Mouse (Mus musculus) MEL (cell line): ENCODE results near the gene Denr. TPM values are rescaled to one million over a fixed set of nuclear protein-coding genes. Genes with fewer than 3 reads are reported as not detected.

Experiments used
- DNase-seq: peaks from one replicate; pipeline ENCODE4 v3.0.0; 2011; ENCODE audit warnings: low read depth, low spot score
- H3K27ac ChIP-seq: 2 replicates; pipeline ENCODE4 v1.5.1; 2012; ENCODE audit warnings: low read depth, mild to moderate bottlenecking, control low read depth, low read length, moderate library complexity; ENCODE audit not compliant: control insufficient read depth
- H3K27me3 ChIP-seq, 2 experiments: fragments of 150-350 bp in 1 of 2; sonication (generic) in 1 of 2; 2 replicates each; pipeline ENCODE4 v1.6.1; 2012; ENCODE audit warnings: low read length in 2 of 2, mild to moderate bottlenecking in 2 of 2, improper control_type of control experiment in 1 of 2, moderate library complexity in 1 of 2; ENCODE audit not compliant: insufficient read depth in 2 of 2, control insufficient read depth in 1 of 2
- H3K36me3 ChIP-seq, 2 experiments: 2 replicates each; pipeline ENCODE4 v1.6.1; 2012 to 2014; ENCODE audit warnings: low read length in 2 of 2, improper control_type of control experiment in 1 of 2, inconsistent platforms in 1 of 2, mild to moderate bottlenecking in 1 of 2; ENCODE audit not compliant: insufficient read depth in 2 of 2, control insufficient read depth in 1 of 2
- H3K4me1 ChIP-seq, 2 experiments: fragments of 150-350 bp in 1 of 2; sonication (generic) in 1 of 2; 2 replicates each; pipeline ENCODE4 v1.6.1; 2012; ENCODE audit warnings: low read length in 2 of 2, improper control_type of control experiment in 1 of 2, mild to moderate bottlenecking in 1 of 2; ENCODE audit not compliant: insufficient read depth in 2 of 2, control insufficient read depth in 1 of 2
- H3K4me3 ChIP-seq, 2 experiments: fragments of 150-350 bp in 1 of 2; sonication (generic) in 1 of 2; 2 replicates each; pipeline ENCODE4 v1.5.1; 2012; ENCODE audit warnings: low read depth in 2 of 2, low read length in 2 of 2, mild to moderate bottlenecking in 2 of 2, moderate library complexity in 2 of 2, control low read depth in 1 of 2, improper control_type of control experiment in 1 of 2; ENCODE audit not compliant: control insufficient read depth in 1 of 2, insufficient read depth in 1 of 2
- H3K79me2 ChIP-seq: 2 replicates; pipeline ENCODE4 v1.6.1; 2012; ENCODE audit warnings: mild to moderate bottlenecking, low read length, moderate library complexity; ENCODE audit not compliant: control insufficient read depth, poor library complexity, insufficient read depth
- H3K9ac ChIP-seq: 2 replicates; pipeline ENCODE4 v1.6.1; 2012; ENCODE audit warnings: low read depth, mild to moderate bottlenecking, control low read depth, low read length, moderate library complexity; ENCODE audit not compliant: control insufficient read depth, poor library complexity, severe bottlenecking
- H3K9me3 ChIP-seq: fragments of 150-350 bp; sonication (generic); replicated peaks from 2 replicates; pipeline ENCODE4 v1.6.1; 2012; ENCODE audit warnings: mild to moderate bottlenecking, low read length, improper control_type of control experiment, moderate library complexity; ENCODE audit not compliant: insufficient read depth
- ELF1 ChIP-seq: IDR thresholded peaks from 2 replicates; pipeline ENCODE4 v1.6.1; 2014; ENCODE audit warnings: low read depth, mild to moderate bottlenecking, inconsistent platforms, low read length, improper control_type of control experiment, moderate library complexity
- EP300 ChIP-seq, 2 experiments: IDR thresholded peaks; 2 replicates each; pipeline ENCODE4 v1.6.1; 2011; ENCODE audit warnings: improper control_type of control experiment in 2 of 2, low read length in 2 of 2, low read depth in 1 of 2, mild to moderate bottlenecking in 1 of 2
- ETS1 ChIP-seq: IDR thresholded peaks from 2 replicates; pipeline ENCODE4 v1.6.1; 2012; ENCODE audit warnings: low read depth, mild to moderate bottlenecking, inconsistent platforms, low read length, improper control_type of control experiment, moderate library complexity
- GATA1 ChIP-seq: IDR thresholded peaks from 2 replicates; pipeline ENCODE4 v1.6.1; 2011; ENCODE audit warnings: low read depth, low read length, improper control_type of control experiment
- JUND ChIP-seq: IDR thresholded peaks from 2 replicates; pipeline ENCODE4 v1.6.1; 2011; ENCODE audit warnings: low read depth, mild to moderate bottlenecking, improper control_type of control experiment, low read length
- MAX ChIP-seq: IDR thresholded peaks from 2 replicates; pipeline ENCODE4 v1.6.1; 2011; ENCODE audit warnings: low read length, improper control_type of control experiment
- MEF2A ChIP-seq: IDR thresholded peaks from 2 replicates; pipeline ENCODE4 v1.6.1; 2014; ENCODE audit warnings: low read depth, mild to moderate bottlenecking, inconsistent platforms, low read length, improper control_type of control experiment; ENCODE audit not compliant: poor library complexity, insufficient replicate concordance, severe bottlenecking; ENCODE audit errors: extremely low read depth
- MXI1 ChIP-seq: IDR thresholded peaks from 2 replicates; pipeline ENCODE4 v1.6.1; 2011; ENCODE audit warnings: mild to moderate bottlenecking, low read depth, low read length, improper control_type of control experiment
- TAL1 ChIP-seq: IDR thresholded peaks from 2 replicates; pipeline ENCODE4 v1.6.1; 2012; ENCODE audit warnings: mild to moderate bottlenecking, inconsistent platforms, low read length, moderate library complexity, mixed read lengths
- ZC3H11A ChIP-seq: IDR thresholded peaks from 2 replicates; pipeline ENCODE4 v1.6.1; 2012; ENCODE audit warnings: low read depth, mild to moderate bottlenecking, inconsistent platforms, low read length, improper control_type of control experiment
- ZKSCAN1 ChIP-seq: IDR thresholded peaks from 2 replicates; pipeline ENCODE4 v1.6.1; 2012; ENCODE audit warnings: low read depth, mild to moderate bottlenecking, inconsistent platforms, low read length, improper control_type of control experiment, moderate library complexity
- ZNF384 ChIP-seq: IDR thresholded peaks from 2 replicates; pipeline ENCODE4 v1.6.1; 2012; ENCODE audit warnings: low read depth, mild to moderate bottlenecking, inconsistent platforms, low read length, improper control_type of control experiment
- polyA plus RNA-seq, 2 experiments: library from polyadenylated mRNA; stranded (reverse) in 1 of 2; unstranded in 1 of 2; fragments of >175 nt in 1 of 2; fragments of >200 nt in 1 of 2; gene quantifications; 2 replicates each; pipeline versions ENCODE4 v1.2.1 to v1.2.4; 2012; ENCODE audit warnings: low replicate concordance in 2 of 2, low read depth in 1 of 2; ENCODE audit not compliant: insufficient read length in 2 of 2, insufficient read depth in 1 of 2, missing spikeins in 1 of 2
- total RNA-seq: library from RNA; depleted of rRNA; stranded (reverse); fragments of 300-350 nt; gene quantifications from 2 replicates; pipeline ENCODE4 v1.2.3, GENCODE M21; 2012; rRNA removed

Gene Denr
- total and polyA plus RNA-seq, 3 experiments, result 62.4 to 323 (median 109) TPM

- H3K27ac ChIP-seq, result no peak overlapping the region
Measured at GRCm38 (mm10) chr5:123978131-123978530, 71.2 kb downstream of the Denr start.

More at GRCm38 (mm10) chr5:123978131-123978530, 71.2 kb downstream of the Denr start:
- Histone ChIP-seq H3K9me3 (no peaks in the 10 kb centered on the region), H3K79me2 (peaks cover 10% of the 10 kb centered on the region), H3K4me3 (no peak overlapping the region), H3K4me1 (peaks cover 0 to 6% of the 10 kb centered on the region in 2 experiments; a peak in 2 of 4 replicates), H3K27me3 (no peaks in the 10 kb centered on the region), H3K36me3 (no peaks in the 10 kb centered on the region; a peak in 1 of 4 replicates), H3K9ac (no peak overlapping the region)
- DNase-seq, result no peak
- TF ChIP-seq ETS1 (no peak), ZKSCAN1 (no peak), ZC3H11A (no peak), MXI1 (no peak), JUND (no peak), ZNF384 (no peak), MAX (no peak), EP300 (IDR thresholded peaks at IDR 0.05; ENCODE audit: low read depth in 1 of 2, low read length in 2 of 2) (no peak), ELF1 (no peak), TAL1 (no peak), MEF2A (no peak), GATA1 (no peak)

Other genes starting within 250 kb of the Denr start
- 13.3 and 16.2 TPM in 2 replicates for gene Clip1, start 222.6 kb upstream of the Denr start, total RNA-seq
- gene Clip1, start 222.6 kb upstream of the Denr start, polyA plus RNA-seq, result 10 to 100 TPM in 1 of 2 experiments, not detected in 1; 23.0 TPM
- 17.2 and 18.4 TPM in 2 replicates for gene Zcchc8, start 186.1 kb upstream of the Denr start, total RNA-seq
- 10 to 100 TPM in 1 of 2 experiments, not detected in 1; 57.4 TPM for gene Zcchc8, start 186.1 kb upstream of the Denr start, polyA plus RNA-seq
- gene Rsrc2, start 157.8 kb upstream of the Denr start, total RNA-seq, result 55.2 and 56.9 TPM in 2 replicates
- 10 to 100 TPM in 1 of 2 experiments, not detected in 1; 82.9 TPM for gene Rsrc2, start 157.8 kb upstream of the Denr start, polyA plus RNA-seq
- 27.0 and 28.5 TPM in 2 replicates for gene Kntc1, start 157.5 kb upstream of the Denr start, total RNA-seq
- gene Kntc1, start 157.5 kb upstream of the Denr start, polyA plus RNA-seq, result 10 to 100 TPM in 1 of 2 experiments, not detected in 1; 29.7 TPM
- not detected in 2 replicates for gene Hcar2, start 41.7 kb upstream of the Denr start, total RNA-seq
- not detected for gene Hcar2, start 41.7 kb upstream of the Denr start, polyA plus RNA-seq
- not detected in 2 replicates for gene Hcar1, start 27.2 kb upstream of the Denr start, total RNA-seq
- gene Hcar1, start 27.2 kb upstream of the Denr start, polyA plus RNA-seq, result not detected
- gene Gm43518, start 20.2 kb downstream of the Denr start, total RNA-seq, result 1.5 and 2.1 TPM in 2 replicates
- gene Gm43518, start 20.2 kb downstream of the Denr start, polyA plus RNA-seq, result 1 to 10 TPM in 1 of 2 experiments, not detected in 1; 3.6 TPM
- 7.5 and 8.5 TPM in 2 replicates for gene Ccdc62, start 23.5 kb downstream of the Denr start, total RNA-seq
- 10 to 100 TPM in 1 of 2 experiments, not detected in 1; 13.4 TPM for gene Ccdc62, start 23.5 kb downstream of the Denr start, polyA plus RNA-seq
- gene Hip1r, start 66.5 kb downstream of the Denr start, total RNA-seq, result 14.9 and 16.6 TPM in 2 replicates
- 10 to 100 TPM in 1 of 2 experiments, not detected in 1; 31.6 TPM for gene Hip1r, start 66.5 kb downstream of the Denr start, polyA plus RNA-seq
- 27.4 and 28.6 TPM in 2 replicates for gene Vps37b, start 125.1 kb downstream of the Denr start, total RNA-seq
- 10 to 100 TPM in 1 of 2 experiments, not detected in 1; 66.0 TPM for gene Vps37b, start 125.1 kb downstream of the Denr start, polyA plus RNA-seq
- 2.1 and 2.4 TPM in 2 replicates for gene Abcb9, start 188.6 kb downstream of the Denr start, total RNA-seq
- gene Abcb9, start 188.6 kb downstream of the Denr start, polyA plus RNA-seq, result 1 to 10 TPM in 1 of 2 experiments, not detected in 1; 8.1 TPM
- 37.9 and 39.8 TPM in 2 replicates for gene Ogfod2, start 205.1 kb downstream of the Denr start, total RNA-seq
- 10 to 100 TPM in 1 of 2 experiments, not detected in 1; 51.2 TPM for gene Ogfod2, start 205.1 kb downstream of the Denr start, polyA plus RNA-seq
- 57.8 and 60.4 TPM in 2 replicates for gene Arl6ip4, start 208.9 kb downstream of the Denr start, total RNA-seq
- 100 to 1,000 TPM in 1 of 2 experiments, not detected in 1; 128 TPM for gene Arl6ip4, start 208.9 kb downstream of the Denr start, polyA plus RNA-seq